Mouse (Mus musculus) MEL (cell line): ENCODE data around the gene Slc22a8. TPM values are rescaled to one million over a fixed set of nuclear protein-coding genes. Genes with fewer than 3 reads are reported as not detected.

Experiments
- DNase-seq: peaks from one replicate; pipeline ENCODE4 v3.0.0; 2011; ENCODE audit warnings: low read depth, low spot score
- H3K27ac ChIP-seq: 2 replicates; pipeline ENCODE4 v1.5.1; 2012; ENCODE audit warnings: low read depth, mild to moderate bottlenecking, control low read depth, low read length, moderate library complexity; ENCODE audit not compliant: control insufficient read depth
- H3K27me3 ChIP-seq, 2 experiments: fragments of 150-350 bp in 1 of 2; sonication (generic) in 1 of 2; 2 replicates each; pipeline ENCODE4 v1.6.1; 2012; ENCODE audit warnings: low read length in 2 of 2, mild to moderate bottlenecking in 2 of 2, improper control_type of control experiment in 1 of 2, moderate library complexity in 1 of 2; ENCODE audit not compliant: insufficient read depth in 2 of 2, control insufficient read depth in 1 of 2
- H3K36me3 ChIP-seq, 2 experiments: 2 replicates each; pipeline ENCODE4 v1.6.1; 2012 to 2014; ENCODE audit warnings: low read length in 2 of 2, improper control_type of control experiment in 1 of 2, inconsistent platforms in 1 of 2, mild to moderate bottlenecking in 1 of 2; ENCODE audit not compliant: insufficient read depth in 2 of 2, control insufficient read depth in 1 of 2
- H3K4me1 ChIP-seq, 2 experiments: fragments of 150-350 bp in 1 of 2; sonication (generic) in 1 of 2; 2 replicates each; pipeline ENCODE4 v1.6.1; 2012; ENCODE audit warnings: low read length in 2 of 2, improper control_type of control experiment in 1 of 2, mild to moderate bottlenecking in 1 of 2; ENCODE audit not compliant: insufficient read depth in 2 of 2, control insufficient read depth in 1 of 2
- H3K4me3 ChIP-seq, 2 experiments: fragments of 150-350 bp in 1 of 2; sonication (generic) in 1 of 2; 2 replicates each; pipeline ENCODE4 v1.5.1; 2012; ENCODE audit warnings: low read depth in 2 of 2, low read length in 2 of 2, mild to moderate bottlenecking in 2 of 2, moderate library complexity in 2 of 2, control low read depth in 1 of 2, improper control_type of control experiment in 1 of 2; ENCODE audit not compliant: control insufficient read depth in 1 of 2, insufficient read depth in 1 of 2
- H3K79me2 ChIP-seq: 2 replicates; pipeline ENCODE4 v1.6.1; 2012; ENCODE audit warnings: mild to moderate bottlenecking, low read length, moderate library complexity; ENCODE audit not compliant: control insufficient read depth, poor library complexity, insufficient read depth
- H3K9ac ChIP-seq: 2 replicates; pipeline ENCODE4 v1.6.1; 2012; ENCODE audit warnings: low read depth, mild to moderate bottlenecking, control low read depth, low read length, moderate library complexity; ENCODE audit not compliant: control insufficient read depth, poor library complexity, severe bottlenecking
- H3K9me3 ChIP-seq: fragments of 150-350 bp; sonication (generic); replicated peaks from 2 replicates; pipeline ENCODE4 v1.6.1; 2012; ENCODE audit warnings: mild to moderate bottlenecking, low read length, improper control_type of control experiment, moderate library complexity; ENCODE audit not compliant: insufficient read depth
- BHLHE40 ChIP-seq: IDR thresholded peaks from 2 replicates; pipeline ENCODE4 v1.6.1; 2012; ENCODE audit warnings: low read depth, mild to moderate bottlenecking, inconsistent platforms, low read length, improper control_type of control experiment, borderline replicate concordance
- CHD1 ChIP-seq: IDR thresholded peaks from 2 replicates; pipeline ENCODE4 v1.6.1; 2012; ENCODE audit warnings: low read depth, mild to moderate bottlenecking, inconsistent platforms, low read length, improper control_type of control experiment
- CHD2 ChIP-seq: IDR thresholded peaks from 2 replicates; pipeline ENCODE4 v1.6.1; 2011; ENCODE audit warnings: low read length, improper control_type of control experiment
- EP300 ChIP-seq, 2 experiments: IDR thresholded peaks; 2 replicates each; pipeline ENCODE4 v1.6.1; 2011; ENCODE audit warnings: improper control_type of control experiment in 2 of 2, low read length in 2 of 2, low read depth in 1 of 2, mild to moderate bottlenecking in 1 of 2
- KAT2A ChIP-seq: conservative IDR thresholded peaks from 2 replicates; pipeline ENCODE4 v1.6.1; 2012; ENCODE audit warnings: low read depth, low read length, improper control_type of control experiment, inconsistent platforms
- MAX ChIP-seq: IDR thresholded peaks from 2 replicates; pipeline ENCODE4 v1.6.1; 2011; ENCODE audit warnings: low read length, improper control_type of control experiment
- NRF1 ChIP-seq: IDR thresholded peaks from 2 replicates; pipeline ENCODE4 v1.6.1; 2014; ENCODE audit warnings: low read depth, mild to moderate bottlenecking, inconsistent platforms, low read length, improper control_type of control experiment, moderate library complexity; ENCODE audit not compliant: poor library complexity, insufficient read depth, severe bottlenecking
- POLR2AphosphoS5 ChIP-seq: IDR thresholded peaks from 2 replicates; pipeline ENCODE4 v1.6.1; 2012; ENCODE audit warnings: low read depth, borderline replicate concordance, mild to moderate bottlenecking, inconsistent platforms, low read length, moderate library complexity, mixed read lengths
- RAD21 ChIP-seq: IDR thresholded peaks from 2 replicates; pipeline ENCODE4 v1.6.1; 2011; ENCODE audit warnings: mild to moderate bottlenecking, low read depth, low read length, improper control_type of control experiment
- SMC3 ChIP-seq: IDR thresholded peaks from 2 replicates; pipeline ENCODE4 v1.6.1; 2011; ENCODE audit warnings: low read depth, low read length, improper control_type of control experiment
- TAL1 ChIP-seq: IDR thresholded peaks from 2 replicates; pipeline ENCODE4 v1.6.1; 2012; ENCODE audit warnings: mild to moderate bottlenecking, inconsistent platforms, low read length, moderate library complexity, mixed read lengths
- UBTF ChIP-seq: IDR thresholded peaks from 2 replicates; pipeline ENCODE4 v1.6.1; 2012; ENCODE audit warnings: low read depth, mild to moderate bottlenecking, inconsistent platforms, low read length, improper control_type of control experiment, moderate library complexity, borderline replicate concordance; ENCODE audit not compliant: insufficient read depth
- USF2 ChIP-seq, 2 experiments: IDR thresholded peaks; 2 replicates each; pipeline ENCODE4 v1.6.1; 2011 to 2012; ENCODE audit warnings: improper control_type of control experiment in 2 of 2, low read length in 2 of 2, borderline replicate concordance in 1 of 2, inconsistent platforms in 1 of 2, low read depth in 1 of 2, mild to moderate bottlenecking in 1 of 2; ENCODE audit not compliant: insufficient read depth in 1 of 2
- ZKSCAN1 ChIP-seq: IDR thresholded peaks from 2 replicates; pipeline ENCODE4 v1.6.1; 2012; ENCODE audit warnings: low read depth, mild to moderate bottlenecking, inconsistent platforms, low read length, improper control_type of control experiment, moderate library complexity
- ZMIZ1 ChIP-seq: IDR thresholded peaks from 2 replicates; pipeline ENCODE4 v1.6.1; 2012; ENCODE audit warnings: low read depth, mild to moderate bottlenecking, inconsistent platforms, low read length, improper control_type of control experiment, moderate library complexity
- ZNF384 ChIP-seq: IDR thresholded peaks from 2 replicates; pipeline ENCODE4 v1.6.1; 2012; ENCODE audit warnings: low read depth, mild to moderate bottlenecking, inconsistent platforms, low read length, improper control_type of control experiment
- polyA plus RNA-seq, 2 experiments: library from polyadenylated mRNA; stranded (reverse) in 1 of 2; unstranded in 1 of 2; fragments of >175 nt in 1 of 2; fragments of >200 nt in 1 of 2; gene quantifications; 2 replicates each; pipeline versions ENCODE4 v1.2.1 to v1.2.4; 2012; ENCODE audit warnings: low replicate concordance in 2 of 2, low read depth in 1 of 2; ENCODE audit not compliant: insufficient read length in 2 of 2, insufficient read depth in 1 of 2, missing spikeins in 1 of 2
- total RNA-seq: library from RNA; depleted of rRNA; stranded (reverse); fragments of 300-350 nt; gene quantifications from 2 replicates; pipeline ENCODE4 v1.2.3, GENCODE M21; 2012

Slc22a8 gene
- total and polyA plus RNA-seq, 3 experiments = not detected

- H3K36me3 ChIP-seq = no peaks in the 10 kb centered on the region
- TF ChIP-seq TAL1 (no peak), EP300 (IDR thresholded peaks at IDR 0.05; ENCODE audit: low read depth in 1 of 2, low read length in 2 of 2) (no peak), POLR2AphosphoS5 (no peak), ZNF384 (no peak), ZMIZ1 (no peak), UBTF (no peak), BHLHE40 (no peak), NRF1 (no peak), CHD2 (no peak), CHD1 (no peak), MAX (no peak), KAT2A (no peak), USF2 (IDR thresholded peaks at IDR 0.05; ENCODE audit: borderline replicate concordance in 1 of 2, insufficient read depth in 1 of 2, low read depth in 1 of 2, low read length in 2 of 2) (no peak), SMC3 (no peak)
- H3K27ac ChIP-seq = no peak overlapping the region
- DNase-seq = no peak
- H3K4me1 ChIP-seq = no peaks in the 10 kb centered on the region
- H3K9me3 ChIP-seq = no peaks in the 10 kb centered on the region
- H3K79me2 ChIP-seq = no peaks in the 10 kb centered on the region
- H3K27me3 ChIP-seq = peaks cover 17 to 29% of the 10 kb centered on the region in 2 experiments
- H3K4me3 ChIP-seq = no peak overlapping the region
- no peak overlapping the region for H3K9ac ChIP-seq
Measured at GRCm38 (mm10) chr19:8613111-8613510, 22.1 kb downstream of the Slc22a8 start.

GRCm38 (mm10) chr19:8614343-8614742 is 23.3 kb downstream of the Slc22a8 start:
- no peak overlapping the region for H3K27ac ChIP-seq
- no peaks in the 10 kb centered on the region for H3K4me1 ChIP-seq
- no peak for DNase-seq
- H3K36me3 ChIP-seq = no peaks in the 10 kb centered on the region
- no peak overlapping the region for H3K9ac ChIP-seq
- H3K79me2 ChIP-seq = no peaks in the 10 kb centered on the region
- no peaks in the 10 kb centered on the region for H3K9me3 ChIP-seq
- H3K4me3 ChIP-seq = no peak overlapping the region
- no peak for TF ChIP-seq KAT2A
- no peak for TF ChIP-seq UBTF
- TF ChIP-seq POLR2AphosphoS5 = no peak
- no peak for TF ChIP-seq ZKSCAN1
- no peak for TF ChIP-seq RAD21
- TF ChIP-seq NRF1 = no peak
- peaks cover 17 to 31% of the 10 kb centered on the region in 2 experiments for H3K27me3 ChIP-seq
